Mouse (Mus musculus): ENCODE results near the gene Baz2a. TPM values are rescaled to one million over a fixed set of nuclear protein-coding genes. Genes with fewer than 3 reads are reported as not detected.

Baz2a gene
- total and polyA plus RNA-seq, 3 experiments = 31.6 to 49.6 (median 40.8) TPM

Small RNA genes within 50 kb of the gene (microRNA-seq; reads per million reads assigned to microRNA genes)
- gene Mir677 = 31.8 to 36.4 reads per million in 2 experiments

Other genes with a start within 250 kb of the Baz2a start
- gene Rdh19, start 241.6 kb upstream of the Baz2a start, total RNA-seq (2021) = not detected
- gene Rdh19, start 241.6 kb upstream of the Baz2a start, polyA plus RNA-seq (2012; rRNA removed) = not detected in 2 replicates
- gene Rdh16f2, start 225.1 kb upstream of the Baz2a start, total RNA-seq (2021) = under 1 TPM in 1 of 2 experiments, not detected in 1; 0.23 TPM
- gene Rdh16f2, start 225.1 kb upstream of the Baz2a start, polyA plus RNA-seq (2012; rRNA removed) = not detected in 2 replicates
- gene Rdh7, start 202.8 kb upstream of the Baz2a start, total RNA-seq (2021) = 1 to 10 TPM in 1 of 2 experiments, not detected in 1; 2.0 TPM
- gene Rdh7, start 202.8 kb upstream of the Baz2a start, polyA plus RNA-seq (2012; rRNA removed) = 0.17 TPM in 1 of 2 replicates, not detected in the other
- gene Sdr9c7, start 193.1 kb upstream of the Baz2a start, total RNA-seq (2021) = 1 to 10 TPM in 1 of 2 experiments, under 1 TPM in 1; 0.41 to 1.9 TPM
- 0.74 and 0.85 TPM in 2 replicates for gene Sdr9c7, start 193.1 kb upstream of the Baz2a start, polyA plus RNA-seq (2012; rRNA removed)
- gene Hsd17b6, start 84.0 kb upstream of the Baz2a start, total RNA-seq (2021) = under 1 TPM in 1 of 2 experiments, not detected in 1; 0.63 TPM
- gene Hsd17b6, start 84.0 kb upstream of the Baz2a start, polyA plus RNA-seq (2012; rRNA removed) = not detected in 2 replicates
- gene Prim1, start 76.4 kb upstream of the Baz2a start, total RNA-seq (2021) = 1 to 10 TPM; 2.3 to 4.4 TPM
- gene Prim1, start 76.4 kb upstream of the Baz2a start, polyA plus RNA-seq (2012; rRNA removed) = 0.26 and 0.56 TPM in 2 replicates
- gene Naca, start 56.0 kb upstream of the Baz2a start, total RNA-seq (2021) = 100 to 1,000 TPM; 607 to 630 TPM
- 178 and 209 TPM in 2 replicates for gene Naca, start 56.0 kb upstream of the Baz2a start, polyA plus RNA-seq (2012; rRNA removed)
- gene Ptges3, start 32.6 kb upstream of the Baz2a start, total RNA-seq (2021) = 100 to 1,000 TPM; 179 to 195 TPM
- gene Ptges3, start 32.6 kb upstream of the Baz2a start, polyA plus RNA-seq (2012; rRNA removed) = 124 and 151 TPM in 2 replicates
- gene Atp5b, start 8.3 kb upstream of the Baz2a start, total RNA-seq (2021) = 1,000 to 10,000 TPM; 2,694 to 3,346 TPM
- gene Atp5b, start 8.3 kb upstream of the Baz2a start, polyA plus RNA-seq (2012; rRNA removed) = 7,039 and 9,498 TPM in 2 replicates
- gene Rbms2, start 88.7 kb downstream of the Baz2a start, total RNA-seq (2021) = 100 to 1,000 TPM in 1 of 2 experiments, 10 to 100 TPM in 1; 99.3 to 124 TPM
- gene Rbms2, start 88.7 kb downstream of the Baz2a start, polyA plus RNA-seq (2012; rRNA removed) = 118 and 130 TPM in 2 replicates
- 1 to 10 TPM; 2.5 to 3.7 TPM for gene Gls2, start 102.9 kb downstream of the Baz2a start, total RNA-seq (2021)
- gene Gls2, start 102.9 kb downstream of the Baz2a start, polyA plus RNA-seq (2012; rRNA removed) = 3.8 and 7.5 TPM in 2 replicates
- 10 to 100 TPM; 14.3 to 17.0 TPM for gene Spryd4, start 120.2 kb downstream of the Baz2a start, total RNA-seq (2021)
- gene Spryd4, start 120.2 kb downstream of the Baz2a start, polyA plus RNA-seq (2012; rRNA removed) = 5.8 and 7.4 TPM in 2 replicates
- not detected for gene Mip, start 134.3 kb downstream of the Baz2a start, total RNA-seq (2021)
- gene Mip, start 134.3 kb downstream of the Baz2a start, polyA plus RNA-seq (2012; rRNA removed) = not detected in 2 replicates
- gene Timeless, start 140.5 kb downstream of the Baz2a start, total RNA-seq (2021) = 1 to 10 TPM; 4.8 to 7.2 TPM
- 1.9 and 2.8 TPM in 2 replicates for gene Timeless, start 140.5 kb downstream of the Baz2a start, polyA plus RNA-seq (2012; rRNA removed)
- 1 to 10 TPM in 1 of 2 experiments, not detected in 1; 1.5 TPM for gene Apon, start 162.5 kb downstream of the Baz2a start, total RNA-seq (2021)
- 0.10 and 0.40 TPM in 2 replicates for gene Apon, start 162.5 kb downstream of the Baz2a start, polyA plus RNA-seq (2012; rRNA removed)
- 10 to 100 TPM in 1 of 2 experiments, under 1 TPM in 1; 0.76 to 19.1 TPM for gene Apof, start 177.1 kb downstream of the Baz2a start, total RNA-seq (2021)
- gene Apof, start 177.1 kb downstream of the Baz2a start, polyA plus RNA-seq (2012; rRNA removed) = 11.0 and 25.2 TPM in 2 replicates
- 10 to 100 TPM; 24.0 to 33.5 TPM for gene Stat2, start 179.0 kb downstream of the Baz2a start, total RNA-seq (2021)
- 37.3 and 39.2 TPM in 2 replicates for gene Stat2, start 179.0 kb downstream of the Baz2a start, polyA plus RNA-seq (2012; rRNA removed)
- not detected for gene Il23a, start 207.2 kb downstream of the Baz2a start, total RNA-seq (2021)
- gene Il23a, start 207.2 kb downstream of the Baz2a start, polyA plus RNA-seq (2012; rRNA removed) = not detected in 2 replicates
- 10 to 100 TPM; 13.8 to 18.3 TPM for gene Pan2, start 211.8 kb downstream of the Baz2a start, total RNA-seq (2021)
- gene Pan2, start 211.8 kb downstream of the Baz2a start, polyA plus RNA-seq (2012; rRNA removed) = 17.2 and 20.4 TPM in 2 replicates
- gene Cnpy2, start 230.9 kb downstream of the Baz2a start, total RNA-seq (2021) = 100 to 1,000 TPM; 180 to 204 TPM
- 20.1 and 28.6 TPM in 2 replicates for gene Cnpy2, start 230.9 kb downstream of the Baz2a start, polyA plus RNA-seq (2012; rRNA removed)
- 100 to 1,000 TPM; 391 to 444 TPM for gene Cs, start 246.2 kb downstream of the Baz2a start, total RNA-seq (2021)
- 315 and 332 TPM in 2 replicates for gene Cs, start 246.2 kb downstream of the Baz2a start, polyA plus RNA-seq (2012; rRNA removed)